Mouse (Mus musculus): Measurements from ENCODE around the gene Add3.

- TF ChIP-seq CTCF (IDR thresholded peaks at IDR 0.05; ENCODE audit: insufficient read depth, low read depth, low read length) (no peak), POLR2A (IDR thresholded peaks at IDR 0.05; ENCODE audit: insufficient read depth, low read depth, low read length) (no peak)
Measured at GRCm38 (mm10) chr19:53256991-53257594, 116.8 kb downstream of the Add3 start.

All from olfactory bulb, adult 2 months (tissue).